7 mouse cellular contexts compared by ENCODE assay signal in the genomic region with DNA sequence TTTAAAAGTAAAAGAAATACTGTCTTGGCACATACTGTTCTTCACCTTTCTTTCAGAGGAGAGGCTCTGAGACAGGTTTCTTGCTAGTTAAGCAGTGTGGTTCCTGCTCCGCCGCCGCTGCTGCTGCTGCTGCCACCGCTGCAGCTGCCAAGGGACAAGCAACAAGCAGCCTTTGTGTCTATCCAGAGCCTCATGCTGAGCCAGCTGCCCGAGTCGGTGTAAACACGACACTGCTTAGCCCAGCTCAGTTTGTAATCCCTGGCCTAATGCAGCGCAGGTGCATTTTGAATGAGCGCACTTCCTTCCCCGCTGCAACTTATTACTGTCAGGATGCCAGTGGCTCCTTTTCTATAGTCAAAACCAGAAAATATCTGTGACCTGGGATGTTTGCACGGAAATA.
DNase-seq lines count a peak whose midpoint lies in the region; ATAC-seq and TF ChIP-seq lines count a peak whose summit lies in the region.

No protein-coding gene starts in this region.

- no peaks in the 10 kb centered on the region for H3K27me3 ChIP-seq in forebrain, postnatal 0 days (ENCODE audit: insufficient read depth, low read length)

- no peak for TF ChIP-seq CTCF in forebrain, postnatal 0 days (IDR thresholded peaks at IDR 0.05; ENCODE audit: low read depth)
- TF ChIP-seq CTCF in olfactory bulb, adult 2 months (IDR thresholded peaks at IDR 0.05; ENCODE audit: insufficient read depth, low read depth, low read length), result no peak

- H3K4me1 ChIP-seq in forebrain, postnatal 0 days (ENCODE audit: insufficient read depth), result no peaks in the 10 kb centered on the region; the same call in 1 of the 2 replicates
- H3K4me1 ChIP-seq in olfactory bulb, adult 2 months (ENCODE audit: control insufficient read depth, insufficient read depth, low read length), result peaks cover 9% of the 10 kb centered on the region

- H3K4me3 ChIP-seq in forebrain, postnatal 0 days (ENCODE audit: low read depth, low read length), result no peak overlapping the region
- H3K4me3 ChIP-seq in olfactory bulb, adult 2 months (ENCODE audit: insufficient read depth, low read depth, low read length), result no peak overlapping the region

- TF ChIP-seq POLR2A in olfactory bulb, adult 2 months (IDR thresholded peaks at IDR 0.05; ENCODE audit: insufficient read depth, low read depth, low read length), result no peak

- no peaks in the 10 kb centered on the region for H3K36me3 ChIP-seq in forebrain, postnatal 0 days (ENCODE audit: insufficient read depth)

- DNase-seq in right cerebral cortex, adult 18-20 months, result peak; percentile 30
- DNase-seq in right cerebral cortex, postnatal 25 days, result no peak
- DNase-seq in forebrain, postnatal 0 days, result peak; percentile 63
- peak; percentile 21 to 51 for DNase-seq in layer of hippocampus, postnatal 10 days (ENCODE audit: low spot score in 2 of 2)
- no peak for DNase-seq in spleen, adult 18-20 months
- DNase-seq in urinary bladder, postnatal 10 days (ENCODE audit: low spot score), result no peak

- peak overlapping the region; percentile 79 for H3K27ac ChIP-seq in forebrain, postnatal 0 days (ENCODE audit: low read depth, low read length)
- peak overlapping the region; percentile 90 for H3K27ac ChIP-seq in olfactory bulb, adult 2 months (ENCODE audit: insufficient read depth, low read depth, low read length)

- peak; percentile 60 for ATAC-seq in forebrain, postnatal 0 days

- H3K9me3 ChIP-seq in forebrain, postnatal 0 days (ENCODE audit: low read length), result no peaks in the 10 kb centered on the region

- 5% methylated on average over 11 of the region's 11 CpGs for WGBS in forebrain, postnatal 0 days
- WGBS in olfactory bulb, adult 2 months, result 8% methylated on average over 11 of the region's 11 CpGs

- no peak overlapping the region for H3K4me2 ChIP-seq in forebrain, postnatal 0 days (ENCODE audit: low read depth)

- no peak overlapping the region for H3K9ac ChIP-seq in forebrain, postnatal 0 days

Comparison
In these comparisons a context has a peak if more than half of its experiments do, and no peak if none do; other contexts are left out.
1. DNase-seq: peak in right cerebral cortex, adult 18-20 months (single experiment), forebrain, postnatal 0 days (single experiment) and layer of hippocampus, postnatal 10 days (2 of 2); none in right cerebral cortex, postnatal 25 days (single experiment), spleen, adult 18-20 months (0 of 2) and urinary bladder, postnatal 10 days (single experiment).